ENCODE assay signal across 8 mouse cellular contexts in genomic region chr14:103844011-103844549, GRCm38 (mm10). TPM values are rescaled to one million over a fixed set of nuclear protein-coding genes. Genes with fewer than 3 reads are reported as not detected.
DNase-seq lines count a peak whose midpoint lies in the region; ATAC-seq and TF ChIP-seq lines count a peak whose summit lies in the region.

Ednrb (minus strand) TSS chr14:103844402.

- peak; percentile 68 for ATAC-seq in frontal cortex, adult (ENCODE audit: low TSS enrichment)
- peak; percentile 69 for ATAC-seq in intestine, embryonic 16.5 days
- peak; percentile 23; the same call in 1 of the 2 replicates for ATAC-seq in limb, embryonic 14.5 days (ENCODE audit: low FRiP score, low read depth)
- peak; percentile 82 for ATAC-seq in midbrain, embryonic 13.5 days

- 2% methylated on average over 24 of the region's 24 CpGs for WGBS in intestine, embryonic 16.5 days
- 3% methylated on average over 24 of the region's 24 CpGs for WGBS in limb, embryonic 14.5 days
- WGBS in midbrain, embryonic 13.5 days: 0% methylated on average over 24 of the region's 24 CpGs

- peak within 1 kb of the TSS; percentile 56 for H3K4me3 ChIP-seq in bone marrow macrophage, adult 2 months (ENCODE audit: insufficient read depth, low read length)
- peak within 1 kb of the TSS; percentile 57 for H3K4me3 ChIP-seq in intestine, embryonic 16.5 days (ENCODE audit: low read length)
- peak within 1 kb of the TSS; percentile 48 for H3K4me3 ChIP-seq in limb, embryonic 14.5 days (replicated peaks; ENCODE audit: low read length)
- peak within 1 kb of the TSS; percentile 58 for H3K4me3 ChIP-seq in midbrain, embryonic 13.5 days (replicated peaks)

- no peak within 1 kb of the TSS for H3K27ac ChIP-seq in bone marrow macrophage, adult 2 months (ENCODE audit: insufficient read depth, low read depth, low read length)
- H3K27ac ChIP-seq in intestine, embryonic 16.5 days (ENCODE audit: low read length): peak within 1 kb of the TSS; percentile 82
- H3K27ac ChIP-seq in limb, embryonic 14.5 days (replicated peaks; ENCODE audit: low read depth, low read length): no peak within 1 kb of the TSS
- peak within 1 kb of the TSS; percentile 74 for H3K27ac ChIP-seq in midbrain, embryonic 13.5 days

- no peak for TF ChIP-seq POLR2A in bone marrow macrophage, adult 2 months (IDR thresholded peaks at IDR 0.05; ENCODE audit: borderline replicate concordance, low read depth, low read length)
- no peak for TF ChIP-seq POLR2A in limb, embryonic 14.5 days (IDR thresholded peaks at IDR 0.05; ENCODE audit: borderline replicate concordance, extremely low read depth, insufficient read depth, insufficient read length)

- TF ChIP-seq CTCF in bone marrow macrophage, adult 2 months (IDR thresholded peaks at IDR 0.05; ENCODE audit: low read depth, low read length): no peak

- no peaks in the 10 kb centered on the region for H3K36me3 ChIP-seq in intestine, embryonic 16.5 days (ENCODE audit: control insufficient read depth, insufficient read depth, low read length)
- no peaks in the 10 kb centered on the region for H3K36me3 ChIP-seq in limb, embryonic 14.5 days (ENCODE audit: control insufficient read depth, insufficient read depth, low read length)
- no peaks in the 10 kb centered on the region for H3K36me3 ChIP-seq in midbrain, embryonic 13.5 days

- no peaks in the 10 kb centered on the region for H3K9me3 ChIP-seq in intestine, embryonic 16.5 days (ENCODE audit: control insufficient read depth, low read length)
- no peaks in the 10 kb centered on the region for H3K9me3 ChIP-seq in limb, embryonic 14.5 days (ENCODE audit: control insufficient read depth, low read length)
- H3K9me3 ChIP-seq in midbrain, embryonic 13.5 days: no peaks in the 10 kb centered on the region

- DNase-seq in frontal cortex, postnatal 25 days (ENCODE audit: low spot score in 2 of 2): no peak
- DNase-seq in heart, adult 11 months: peak; percentile 96
- peak; percentile 31 for DNase-seq in limb, embryonic 14.5 days (ENCODE audit: low spot score)
- no peak for DNase-seq in thymus, adult 18-20 months

- H3K9ac ChIP-seq in intestine, embryonic 16.5 days (ENCODE audit: low read depth, low read length): peak within 1 kb of the TSS; percentile 72
- H3K9ac ChIP-seq in limb, embryonic 14.5 days (ENCODE audit: low read depth, low read length, severe bottlenecking): peak within 1 kb of the TSS; percentile 49
- H3K9ac ChIP-seq in midbrain, embryonic 13.5 days (replicated peaks): peak within 1 kb of the TSS; percentile 68

- peaks cover 19% of the 10 kb centered on the region for H3K4me1 ChIP-seq in bone marrow macrophage, adult 2 months (ENCODE audit: control insufficient read depth, insufficient read depth, low read length)
- H3K4me1 ChIP-seq in intestine, embryonic 16.5 days (ENCODE audit: control insufficient read depth, insufficient read depth, low read length): peaks cover 6% of the 10 kb centered on the region; the same call in 1 of the 2 replicates
- peaks cover 6% of the 10 kb centered on the region for H3K4me1 ChIP-seq in limb, embryonic 14.5 days (ENCODE audit: control insufficient read depth, insufficient read depth, low read length)
- peaks cover 26% of the 10 kb centered on the region for H3K4me1 ChIP-seq in midbrain, embryonic 13.5 days (replicated peaks)

- peak within 1 kb of the TSS; percentile 80 for H3K4me2 ChIP-seq in intestine, embryonic 16.5 days (ENCODE audit: low read depth, low read length)
- H3K4me2 ChIP-seq in limb, embryonic 14.5 days (replicated peaks; ENCODE audit: low read depth, low read length, severe bottlenecking): peak within 1 kb of the TSS; percentile 93
- H3K4me2 ChIP-seq in midbrain, embryonic 13.5 days (replicated peaks): peak within 1 kb of the TSS; percentile 96

- H3K27me3 ChIP-seq in intestine, embryonic 16.5 days (replicated peaks; ENCODE audit: control insufficient read depth, insufficient read depth, low read length): peaks cover 6% of the 10 kb centered on the region; the same call in 1 of the 2 replicates
- H3K27me3 ChIP-seq in limb, embryonic 14.5 days (ENCODE audit: control insufficient read depth, insufficient read depth, low read length): peaks cover 11% of the 10 kb centered on the region; the same call in 1 of the 2 replicates
- no peaks in the 10 kb centered on the region for H3K27me3 ChIP-seq in midbrain, embryonic 13.5 days

RNA-seq across cellular contexts. Expression of gene Ednrb, which starts in this region (rescaled TPM):
- 2.2 and 2.5 TPM in 2 replicates for polyA plus RNA-seq in bone marrow macrophage, adult 2 months (2012; ENCODE audit: insufficient read depth, insufficient read length, missing spikeins)
- polyA plus RNA-seq in intestine, embryonic 16.5 days (2015; fragmentation: Nextera tagmentation; extraction: Ambion mirVana): 125 and 133 TPM in 2 replicates
- polyA plus RNA-seq in limb, embryonic 14.5 days (2012; rRNA removed): 9.0 and 10.1 TPM in 2 replicates
- polyA plus RNA-seq in limb, embryonic 14.5 days (2014; fragmentation: Nextera tagmentation; extraction: Ambion mirVana): 26.7 and 28.2 TPM in 2 replicates
- polyA plus RNA-seq in midbrain, embryonic 13.5 days (2015; fragmentation: Nextera tagmentation; extraction: Ambion mirVana): 86.9 and 105 TPM in 2 replicates

Comparison
In these comparisons a context has a peak if more than half of its experiments do, and no peak if none do; other contexts are left out.
1. ATAC-seq: peak in every context shown above with its lines; median percentile 82 in midbrain, embryonic 13.5 days; 69 in intestine, embryonic 16.5 days; 68 in frontal cortex, adult; 23 in limb, embryonic 14.5 days.
2. DNase-seq: peak in heart, adult 11 months (single experiment) and limb, embryonic 14.5 days (single experiment); none in frontal cortex, postnatal 25 days (0 of 2) and thymus, adult 18-20 months (0 of 2).
3. H3K27ac ChIP-seq: peak in intestine, embryonic 16.5 days (single experiment) and midbrain, embryonic 13.5 days (single experiment); none in bone marrow macrophage, adult 2 months (single experiment) and limb, embryonic 14.5 days (single experiment).
4. Peak in every context shown above with its lines, with median percentiles within 50 percentile points of each other: H3K4me3 ChIP-seq, H3K4me2 ChIP-seq and H3K9ac ChIP-seq.